Mouse (Mus musculus): ENCODE data around the gene Abca8b. TPM values are rescaled to one million over a fixed set of nuclear protein-coding genes. Genes with fewer than 3 reads are reported as not detected.
A peak's percentile ranks its signal among the peaks of the same experiment; 100 is the strongest.

Gene Abca8b
- 0.54 and 0.70 TPM in 2 replicates for polyA plus RNA-seq (2015; fragmentation: Nextera tagmentation; extraction: Ambion mirVana)

- Histone ChIP-seq H3K27me3 (replicated peaks; ENCODE audit: insufficient read depth, low read length) (no peaks in the 10 kb centered on the region), H3K4me3 (ENCODE audit: low read depth, low read length) (peak within 1 kb of the TSS; percentile 36), H3K36me3 (ENCODE audit: insufficient read depth, low read length) (no peaks in the 10 kb centered on the region), H3K4me1 (ENCODE audit: insufficient read depth, low read depth, low read length) (no peaks in the 10 kb centered on the region; the same call in 1 of the 2 replicates), H3K27ac (ENCODE audit: low read length) (no peak within 1 kb of the TSS), H3K9ac (replicated peaks; ENCODE audit: low read depth) (no peak within 1 kb of the TSS), H3K4me2 (replicated peaks; ENCODE audit: low read depth, low read length) (peak within 1 kb of the TSS; percentile 66), H3K9me3 (ENCODE audit: low read length) (no peaks in the 10 kb centered on the region)
- WGBS, result under 1% methylated on average over 15 of the region's 15 CpGs
- peak; percentile 16 for TF ChIP-seq CTCF (IDR thresholded peaks at IDR 0.05)
- no peak for TF ChIP-seq EP300 (IDR thresholded peaks at IDR 0.05)
- DNase-seq (ENCODE audit: low spot score) (peak; percentile 73), ATAC-seq (peak; percentile 88)
These were observed at the start of gene Abca8b for GRCm38 (mm10) chr11:109995624-109996023. Abca8b (minus strand) TSS chr11:109995845.

GRCm38 (mm10) chr11:110037795-110038194 lies 42.1 kb upstream of the Abca8b start:
- no peak overlapping the region for H3K4me2 ChIP-seq (replicated peaks; ENCODE audit: low read depth, low read length)
- DNase-seq (ENCODE audit: low spot score) (no peak), ATAC-seq (no peak)
- no peaks in the 10 kb centered on the region for H3K4me1 ChIP-seq (ENCODE audit: insufficient read depth, low read depth, low read length)
- 94% methylated on average over 2 of the region's 2 CpGs for WGBS
- no peaks in the 10 kb centered on the region for H3K36me3 ChIP-seq (ENCODE audit: insufficient read depth, low read length)
- TF ChIP-seq CTCF (IDR thresholded peaks at IDR 0.05), result no peak
- TF ChIP-seq EP300 (IDR thresholded peaks at IDR 0.05), result no peak
- no peaks in the 10 kb centered on the region for H3K27me3 ChIP-seq (replicated peaks; ENCODE audit: insufficient read depth, low read length)
- no peaks in the 10 kb centered on the region for H3K9me3 ChIP-seq (ENCODE audit: low read length)
- no peak overlapping the region for H3K4me3 ChIP-seq (ENCODE audit: low read depth, low read length)
- H3K27ac ChIP-seq (ENCODE audit: low read length), result no peak overlapping the region
- H3K9ac ChIP-seq (replicated peaks; ENCODE audit: low read depth), result no peak overlapping the region

- no peaks in the 10 kb centered on the region for H3K4me1 ChIP-seq (ENCODE audit: insufficient read depth, low read depth, low read length)
- no peaks in the 10 kb centered on the region for H3K27me3 ChIP-seq (replicated peaks; ENCODE audit: insufficient read depth, low read length)
- no peaks in the 10 kb centered on the region for H3K9me3 ChIP-seq (ENCODE audit: low read length)
- no peaks in the 10 kb centered on the region for H3K36me3 ChIP-seq (ENCODE audit: insufficient read depth, low read length)
- H3K4me2 ChIP-seq (replicated peaks; ENCODE audit: low read depth, low read length), result no peak overlapping the region
- H3K4me3 ChIP-seq (ENCODE audit: low read depth, low read length), result no peak overlapping the region
- ATAC-seq (peak; percentile 40), DNase-seq (ENCODE audit: low spot score) (peak; percentile 8)
- no peak overlapping the region for H3K9ac ChIP-seq (replicated peaks; ENCODE audit: low read depth)
- WGBS, result 37% methylated on average over 7 of the region's 7 CpGs
- H3K27ac ChIP-seq (ENCODE audit: low read length), result no peak overlapping the region
- no peak for TF ChIP-seq EP300 (IDR thresholded peaks at IDR 0.05)
These were observed 33.5 kb upstream of the Abca8b start for GRCm38 (mm10) chr11:110028913-110029695.

GRCm38 (mm10) chr11:110010836-110011546 lies 15.3 kb upstream of the Abca8b start:
- Histone ChIP-seq H3K9ac (replicated peaks; ENCODE audit: low read depth) (no peak overlapping the region), H3K27ac (ENCODE audit: low read length) (no peak overlapping the region), H3K4me3 (ENCODE audit: low read depth, low read length) (no peak overlapping the region), H3K4me2 (replicated peaks; ENCODE audit: low read depth, low read length) (no peak overlapping the region), H3K4me1 (ENCODE audit: insufficient read depth, low read depth, low read length) (no peaks in the 10 kb centered on the region), H3K36me3 (ENCODE audit: insufficient read depth, low read length) (no peaks in the 10 kb centered on the region), H3K9me3 (ENCODE audit: low read length) (no peaks in the 10 kb centered on the region), H3K27me3 (replicated peaks; ENCODE audit: insufficient read depth, low read length) (no peaks in the 10 kb centered on the region)
- ATAC-seq, result no peak
- TF ChIP-seq EP300 (IDR thresholded peaks at IDR 0.05), result no peak
- TF ChIP-seq CTCF (IDR thresholded peaks at IDR 0.05), result no peak
- no peak for DNase-seq (ENCODE audit: low spot score)
- WGBS, result 62% methylated on average over 2 of the region's 2 CpGs

GRCm38 (mm10) chr11:109995013-109995412 lies 632 bp downstream of the Abca8b start:
- ATAC-seq, result peak; percentile 78

GRCm38 (mm10) chr11:109994014-109994413 lies 1.6 kb downstream of the Abca8b start:
- no peak for DNase-seq (ENCODE audit: low spot score)
- no peak for ATAC-seq
- TF ChIP-seq EP300 (IDR thresholded peaks at IDR 0.05) (no peak), CTCF (IDR thresholded peaks at IDR 0.05) (no peak)
- Histone ChIP-seq H3K27me3 (replicated peaks; ENCODE audit: insufficient read depth, low read length) (no peaks in the 10 kb centered on the region), H3K4me2 (replicated peaks; ENCODE audit: low read depth, low read length) (no peak overlapping the region), H3K27ac (ENCODE audit: low read length) (no peak overlapping the region), H3K4me3 (ENCODE audit: low read depth, low read length) (no peak overlapping the region), H3K9ac (replicated peaks; ENCODE audit: low read depth) (no peak overlapping the region), H3K9me3 (ENCODE audit: low read length) (no peaks in the 10 kb centered on the region), H3K4me1 (ENCODE audit: insufficient read depth, low read depth, low read length) (no peaks in the 10 kb centered on the region; the same call in 1 of the 2 replicates), H3K36me3 (ENCODE audit: insufficient read depth, low read length) (no peaks in the 10 kb centered on the region)
- WGBS, result 44% methylated on average over 6 of the region's 6 CpGs

More at GRCm38 (mm10) chr11:109995013-109995412, 632 bp downstream of the Abca8b start:
- no peak for TF ChIP-seq EP300 (IDR thresholded peaks at IDR 0.05)
- no peak for TF ChIP-seq CTCF (IDR thresholded peaks at IDR 0.05)
- peak overlapping the region; percentile 66 for H3K4me2 ChIP-seq (replicated peaks; ENCODE audit: low read depth, low read length)
- H3K4me3 ChIP-seq (ENCODE audit: low read depth, low read length), result no peak overlapping the region
- WGBS, result 1% methylated on average over 3 of the region's 3 CpGs
- H3K9me3 ChIP-seq (ENCODE audit: low read length), result no peaks in the 10 kb centered on the region
- no peaks in the 10 kb centered on the region for H3K36me3 ChIP-seq (ENCODE audit: insufficient read depth, low read length)
- no peak overlapping the region for H3K9ac ChIP-seq (replicated peaks; ENCODE audit: low read depth)
- DNase-seq (ENCODE audit: low spot score), result peak; percentile 77
- no peaks in the 10 kb centered on the region; the same call in 1 of the 2 replicates for H3K4me1 ChIP-seq (ENCODE audit: insufficient read depth, low read depth, low read length)
- H3K27me3 ChIP-seq (replicated peaks; ENCODE audit: insufficient read depth, low read length), result no peaks in the 10 kb centered on the region
- H3K27ac ChIP-seq (ENCODE audit: low read length), result no peak overlapping the region

All from lung, postnatal 0 days (tissue).